Mouse (Mus musculus): Measurements from ENCODE around the gene Tnks2.

- TF ChIP-seq CTCF (IDR thresholded peaks at IDR 0.05; ENCODE audit: low read depth), result peak; percentile 47
- no peak for TF ChIP-seq EP300 (IDR thresholded peaks at IDR 0.05; ENCODE audit: low read depth)
Measured at GRCm38 (mm10) chr19:36883119-36883518, 49.1 kb downstream of the Tnks2 start.

All from liver, embryonic 14.5 days (tissue).